Mouse (Mus musculus) Patski (cell line): ENCODE data around the gene E330017A01Rik. TPM values are rescaled to one million over a fixed set of nuclear protein-coding genes. Genes with fewer than 3 reads are reported as not detected.
"Not testable (repeated sequence)": the region's sequence is repeated elsewhere in the genome, so short reads cannot be mapped to it uniquely, and the experiment has no call there.

Experiments used
- ATAC-seq: fragments of 100-300 bp; one replicate; pipeline ENCODE4 v1.8.0; 2021
- CTCF ChIA-PET: fragments of 350-600 bp; sonication (Branson Sonifier 250); formaldehyde crosslinking; loops from one replicate; lab custom pipeline; 2022; ENCODE audit warnings: inconsistent platforms; lab: Charles Lee
- POLR2A ChIA-PET: fragments of 350-600 bp; sonication (Branson Sonifier 250); formaldehyde crosslinking; loops from one replicate; lab custom pipeline; 2022; ENCODE audit warnings: antibody characterized with exemption, inconsistent platforms; lab: Charles Lee
- DNase-seq: peaks from one replicate; pipeline ENCODE4 v3.0.0-alpha.2; 2011; ENCODE audit warnings: low read depth, low spot score
- H3K27me3 ChIP-seq: fragments of 371-371 bp; one replicate; pipeline ENCODE4 v1.5.1; 2021
- CTCF ChIP-seq: fragments of 100-300 bp; IDR thresholded peaks from one replicate; pipeline ENCODE4 v1.5.1; 2021
- in situ Hi-C: fragments of 300-500 bp; cut with MboI; formaldehyde crosslinking; loops from 3 replicates; pipeline ENCODE4 v1.11.1; 2018; ENCODE audit warnings: low pct_unique_long_range_greater_than_20kb, mixed read lengths
- polyA plus RNA-seq: library from polyadenylated mRNA; unstranded; gene quantifications from one replicate; pipeline ENCODE4 v1.2.3, GENCODE M21; 2021

E330017A01Rik gene
- polyA plus RNA-seq, 1 experiment from 2014 or later = not detected

DNA sequence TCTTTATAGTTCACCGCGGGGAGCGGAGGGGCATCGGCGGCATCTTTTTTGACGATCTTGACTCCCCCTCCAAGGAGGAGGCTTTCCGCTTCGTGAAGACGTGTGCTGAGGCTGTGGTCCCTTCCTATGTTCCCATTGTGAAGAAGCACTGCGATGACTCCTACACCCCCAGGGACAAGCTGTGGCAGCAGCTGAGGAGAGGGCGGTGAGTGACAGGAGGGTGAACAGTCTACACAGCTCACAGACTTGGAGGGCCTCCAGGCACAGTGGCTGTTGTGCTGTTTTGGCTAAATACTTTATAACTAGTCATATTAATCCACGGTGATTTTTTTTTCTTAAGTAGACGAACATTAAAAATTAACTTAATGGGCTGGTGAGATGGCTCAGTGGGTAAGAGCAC is 36.7 kb upstream of the E330017A01Rik start:
- no peak for TF ChIP-seq CTCF
- in situ Hi-C loops = loop anchor here (5.0 kb wide), 1 partner anchor 52 kb away; the partner anchor contains the start of gene Cldnd1
- DNase-seq (no peak), ATAC-seq (no peak)
- no peaks in the 10 kb centered on the region for H3K27me3 ChIP-seq
- CTCF ChIA-PET = interaction anchor here (1.5 to 1.7 kb wide), 2 partner anchors 8 to 21 kb away, joined by 3 to 4 read pairs; no protein-coding TSS in a partner anchor
- POLR2A ChIA-PET = no interaction called here

DNA sequence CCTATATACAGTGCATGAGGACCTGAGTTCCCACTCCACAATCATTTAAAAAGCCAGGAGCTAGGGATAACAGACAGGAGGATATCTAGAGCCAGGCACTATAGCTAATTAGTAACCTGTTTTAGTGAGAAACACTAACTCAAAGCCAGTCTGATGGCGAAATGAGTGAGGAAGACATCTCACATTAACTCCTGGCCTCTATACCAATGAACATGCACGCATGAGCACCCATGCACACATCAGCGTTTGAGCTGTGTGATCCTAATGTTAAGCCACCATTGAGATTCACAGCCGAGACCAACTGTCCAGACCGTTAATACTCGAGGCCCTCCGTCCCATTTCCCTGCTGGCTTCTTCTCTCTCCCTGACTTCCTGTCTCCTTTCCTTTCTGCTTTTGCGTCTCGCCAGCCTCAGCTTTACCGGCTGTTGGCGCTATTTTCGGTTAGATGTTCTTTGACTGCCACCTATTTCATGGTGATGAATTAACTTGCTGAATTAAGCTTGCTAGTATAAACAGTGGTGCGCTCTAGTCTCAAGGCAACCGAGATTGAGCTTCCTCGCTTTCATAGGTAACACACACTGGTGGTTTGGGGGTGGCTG is 35.4 kb upstream of the E330017A01Rik start:
- no peak for ATAC-seq
- no peak for TF ChIP-seq CTCF

DNA sequence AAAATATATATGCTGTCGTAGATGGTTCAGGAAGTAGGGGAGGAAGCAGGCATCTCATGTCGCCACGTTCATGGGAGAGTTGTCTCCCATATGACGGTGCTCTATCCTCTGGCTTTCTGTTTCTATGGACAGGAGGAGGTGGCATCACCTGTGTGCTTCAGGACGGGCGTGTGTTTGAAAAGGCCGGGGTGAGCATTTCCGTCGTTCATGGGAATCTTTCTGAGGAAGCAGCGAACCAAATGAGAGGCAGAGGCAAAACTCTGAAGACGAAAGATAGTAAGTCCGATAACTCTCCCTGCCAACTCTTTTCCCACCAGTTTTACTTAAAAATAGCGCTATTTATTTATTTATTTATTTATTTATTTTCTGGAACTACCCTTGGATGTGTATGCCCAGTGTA is 33.9 kb upstream of the E330017A01Rik start:
- no peak for DNase-seq
- in situ Hi-C loops = no loop called here
- POLR2A ChIA-PET = interaction anchor here (0.7 kb wide), 1 partner anchor 10 kb away, joined by 3 read pairs; no protein-coding TSS in a partner anchor
- CTCF ChIA-PET = interaction anchor here (2.0 kb wide), 1 partner anchor 14 kb away, joined by 5 read pairs; no protein-coding TSS in a partner anchor
- TF ChIP-seq CTCF = no peak
- no peaks in the 10 kb centered on the region for H3K27me3 ChIP-seq
- ATAC-seq = no peak

More for the DNA sequence above, 35.4 kb upstream of the E330017A01Rik start:
- POLR2A ChIA-PET = no interaction called here
- no peak for DNase-seq
- in situ Hi-C loops = no loop called here
- H3K27me3 ChIP-seq = no peaks in the 10 kb centered on the region
- CTCF ChIA-PET = interaction anchor here (1.0 to 1.5 kb wide), 3 partner anchors 9 to 28 kb away, joined by 3 read pairs; no protein-coding TSS in a partner anchor

DNA sequence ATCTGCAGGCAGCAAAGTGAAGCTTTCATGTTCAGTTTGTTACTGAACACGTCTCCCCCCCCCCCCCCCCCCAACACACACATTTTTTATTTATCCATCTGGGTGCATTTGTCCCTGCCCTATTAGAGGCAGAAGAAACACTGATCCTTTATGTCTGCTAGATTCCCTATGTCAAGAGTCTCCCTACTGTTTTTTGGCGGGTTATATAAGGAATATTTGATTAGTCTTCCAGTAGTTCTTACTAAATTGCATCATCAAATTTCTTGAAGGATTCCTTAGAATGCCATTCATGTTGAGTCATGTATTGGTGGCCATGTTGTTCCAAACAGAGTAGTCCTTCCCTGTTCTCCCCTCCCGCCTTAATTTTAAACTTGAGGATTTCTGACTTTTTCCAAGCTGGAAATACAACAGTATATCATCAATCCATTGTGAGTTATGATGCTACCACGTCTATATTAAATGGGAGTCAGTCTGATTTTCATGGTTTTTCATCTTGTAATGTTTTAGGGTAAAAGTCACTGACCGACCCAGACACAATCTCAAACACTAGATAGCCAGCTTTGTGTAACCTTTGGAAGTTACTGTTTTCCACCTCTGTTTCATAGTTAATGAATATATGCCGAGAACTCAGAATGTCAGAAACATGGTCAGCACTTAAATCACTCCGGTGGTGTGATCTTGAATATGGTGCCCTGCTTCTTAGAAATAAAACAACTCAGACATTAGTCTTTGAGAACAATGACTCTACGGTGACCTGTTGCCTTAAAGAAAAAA is 32.9 kb upstream of the E330017A01Rik start:
- TF ChIP-seq CTCF = no peak
- DNase-seq = no peak
- H3K27me3 ChIP-seq = no peaks in the 10 kb centered on the region
- CTCF ChIA-PET = interaction anchor here (2.0 kb wide), 1 partner anchor 15 kb away, joined by 5 read pairs; no protein-coding TSS in a partner anchor
- in situ Hi-C loops = no loop called here
- POLR2A ChIA-PET = interaction anchor here (0.7 to 0.9 kb wide), 2 partner anchors 11 to 14 kb away, joined by 3 to 4 read pairs; no protein-coding TSS in a partner anchor
- ATAC-seq = no peak

DNA sequence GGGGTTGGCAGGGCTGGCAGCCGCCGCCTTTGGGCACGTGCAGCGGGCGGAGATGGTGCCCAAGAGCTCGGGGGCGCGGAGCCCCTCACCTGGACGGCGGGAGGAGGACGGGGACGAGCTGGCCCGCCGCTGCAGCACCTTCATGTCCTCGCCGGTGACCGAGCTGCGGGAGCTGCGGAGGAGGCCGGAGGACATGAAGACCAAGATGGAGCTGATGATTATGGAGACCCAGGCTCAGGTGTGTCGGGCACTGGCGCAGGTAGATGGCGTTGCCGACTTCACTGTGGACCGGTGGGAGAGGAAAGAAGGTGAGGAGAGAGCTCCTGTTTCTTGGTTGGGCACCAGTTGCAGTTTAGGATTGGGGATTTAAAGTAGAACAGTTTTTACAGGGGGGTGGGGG is 32.1 kb upstream of the E330017A01Rik start:
- no peak for ATAC-seq
- no peak for TF ChIP-seq CTCF
- CTCF ChIA-PET = no interaction called here
- H3K27me3 ChIP-seq = no peaks in the 10 kb centered on the region
- DNase-seq = no peak
- in situ Hi-C loops = no loop called here
- POLR2A ChIA-PET = interaction anchor here (0.9 kb wide), 1 partner anchor 13 kb away, joined by 4 read pairs; no protein-coding TSS in a partner anchor

DNA sequence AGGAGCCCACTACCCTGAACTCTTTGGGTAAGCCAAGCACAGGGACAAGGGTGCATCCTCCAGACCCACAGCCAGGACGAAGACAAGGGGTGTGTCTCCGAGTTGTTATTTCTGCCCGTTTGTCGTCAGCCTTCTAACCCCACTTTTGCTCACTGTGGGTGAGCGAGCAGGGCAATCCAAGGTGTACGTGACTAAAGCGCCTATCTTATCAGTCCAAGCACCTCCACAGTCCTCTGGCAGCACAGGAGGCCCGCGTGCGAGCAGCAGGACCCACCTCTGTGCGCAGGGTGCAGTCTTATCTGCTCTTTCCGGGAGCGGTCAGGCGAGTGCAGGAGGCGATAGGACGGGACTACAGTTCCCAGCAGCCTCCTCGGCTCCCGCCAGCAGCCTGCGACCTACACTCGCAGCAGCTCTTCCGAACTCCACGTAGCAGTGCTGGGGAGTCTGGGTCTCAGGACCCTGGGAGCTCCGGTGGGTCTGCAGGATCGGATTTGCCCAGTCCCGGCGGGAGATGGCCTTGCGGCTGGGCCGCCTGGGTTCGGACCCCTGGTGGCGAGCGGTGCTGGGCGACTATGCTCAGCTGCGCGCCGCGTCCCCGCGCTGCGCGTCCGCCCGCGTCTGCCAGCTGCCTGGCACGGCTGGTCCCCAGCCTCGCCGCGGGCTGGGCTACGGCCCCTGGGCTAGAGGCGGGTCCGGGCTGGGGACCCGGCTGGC is 31.5 kb upstream of the E330017A01Rik start, which contains the start of gene Cpox:
Cpox (plus strand) TSS at position 376 of the 714 bp plus-strand sequence.
- in situ Hi-C loops = no loop called here

DNA sequence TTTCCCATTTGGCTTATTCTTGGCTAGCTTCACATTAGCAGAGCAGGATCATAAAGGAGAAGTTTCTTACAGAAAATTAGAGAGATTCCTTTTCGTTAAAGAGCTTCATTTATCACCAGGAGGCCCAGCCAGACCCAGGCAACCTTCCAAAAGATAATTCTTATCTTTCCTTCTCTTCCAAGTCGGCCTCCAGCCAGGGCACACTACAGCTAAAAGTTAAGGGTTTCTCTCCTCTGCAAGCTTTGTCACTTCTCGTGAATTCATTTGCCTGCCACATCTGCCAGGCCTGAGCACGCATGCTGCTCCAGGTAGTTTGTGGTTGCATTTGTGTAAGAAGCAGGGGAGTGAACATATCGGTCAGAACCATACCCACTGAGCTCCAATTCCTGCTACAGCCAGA is 30.7 kb upstream of the E330017A01Rik start:
- H3K27me3 ChIP-seq = no peaks in the 10 kb centered on the region
- TF ChIP-seq CTCF = no peak
- ATAC-seq (no peak), DNase-seq (no peak)
- CTCF ChIA-PET = no interaction called here
- in situ Hi-C loops = no loop called here
- POLR2A ChIA-PET = interaction anchor here (1.0 kb wide), 1 partner anchor 59 kb away, joined by 3 read pairs; the partner anchor contains the start of gene Cldnd1

More for the DNA sequence above, 31.5 kb upstream of the E330017A01Rik start, which contains the start of gene Cpox:
- CTCF ChIA-PET = no interaction called here
- POLR2A ChIA-PET = interaction anchor here (0.9 to 1.0 kb wide), 2 partner anchors 12 to 58 kb away, joined by 3 to 4 read pairs; partner anchors contain the start of gene Cldnd1
- ATAC-seq = peak; percentile 98
- DNase-seq = peak; percentile 34
- peak; percentile 37 for TF ChIP-seq CTCF
- no peaks in the 10 kb centered on the region for H3K27me3 ChIP-seq

DNA sequence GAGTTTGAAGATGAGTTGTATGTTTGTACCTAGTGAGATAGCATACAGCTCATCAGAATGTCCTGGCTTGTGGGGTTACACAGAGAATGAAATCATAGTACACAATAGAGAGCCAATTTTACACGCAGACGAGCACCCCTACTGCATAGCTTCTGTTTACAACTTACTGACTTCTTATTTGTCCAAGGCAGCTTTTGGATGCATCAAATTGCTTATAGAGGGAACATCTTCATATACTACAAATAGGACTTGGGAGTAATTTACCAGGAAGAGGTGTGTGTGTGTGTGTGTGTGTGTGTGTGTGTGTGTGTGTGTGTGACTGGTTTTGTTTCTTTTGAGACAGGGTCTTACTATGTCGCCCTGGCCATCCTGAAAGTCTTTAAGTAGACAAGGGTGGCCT is 30.0 kb upstream of the E330017A01Rik start:
- DNase-seq = no peak
- ChIA-PET CTCF (no interaction called here), POLR2A (interaction anchor here (0.6 kb wide), 1 partner anchor 82 kb away, joined by 3 read pairs; no protein-coding TSS in a partner anchor)
- no peak for ATAC-seq
- in situ Hi-C loops = no loop called here
- TF ChIP-seq CTCF = no peak
- no peaks in the 10 kb centered on the region for H3K27me3 ChIP-seq

DNA sequence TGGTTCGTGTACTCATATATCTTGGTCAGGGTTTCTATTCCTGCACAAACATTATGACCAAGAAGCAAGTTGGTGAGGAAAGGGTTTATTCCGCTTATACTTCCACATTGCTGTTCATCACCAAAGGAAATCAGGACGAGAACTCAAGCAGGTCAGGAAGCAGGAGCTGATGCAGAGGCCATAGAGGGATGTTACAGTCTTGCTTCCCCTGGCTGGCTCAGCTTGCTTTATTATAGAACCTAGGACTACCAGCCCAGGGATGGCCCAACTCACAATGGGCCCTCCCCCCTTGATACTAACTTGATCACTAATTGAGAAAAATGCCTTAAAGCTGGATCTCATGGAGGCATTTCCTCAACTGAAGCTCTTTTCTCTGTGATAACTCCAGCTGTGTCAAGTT is 28.1 kb upstream of the E330017A01Rik start:
- CTCF ChIA-PET, in situ Hi-C loops, POLR2A ChIA-PET, ATAC-seq, H3K27me3 ChIP-seq, DNase-seq: not testable (repeated sequence)

DNA sequence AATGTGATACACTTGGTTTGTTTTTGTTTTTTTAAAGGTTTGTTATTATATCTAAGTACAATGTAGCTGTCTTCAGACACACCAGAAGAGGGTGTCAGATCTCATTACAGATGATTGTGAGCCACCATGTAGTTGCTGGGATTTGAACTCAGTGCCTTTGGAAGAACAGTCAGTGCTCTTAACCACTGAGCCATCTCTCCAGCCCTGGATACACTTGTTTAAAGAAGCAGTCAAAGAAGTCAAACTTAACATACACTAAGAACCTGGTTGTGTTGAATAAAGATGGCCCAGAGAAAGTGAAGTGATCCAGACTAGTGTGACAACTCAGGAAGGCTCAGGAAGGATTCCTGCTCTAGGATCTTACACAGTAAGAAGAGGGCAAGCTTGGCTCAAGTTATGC is 26.6 kb upstream of the E330017A01Rik start:
- CTCF ChIA-PET = interaction anchor here (1.5 kb wide), 1 partner anchor 203 kb away, joined by 3 read pairs; no protein-coding TSS in a partner anchor
- in situ Hi-C loops, H3K27me3 ChIP-seq, POLR2A ChIA-PET, ATAC-seq, DNase-seq: not testable (repeated sequence)
